In genomic region chr4:106559343-106560212, GRCm38 (mm10) we compare ENCODE assay signal across 8 mouse cellular contexts. TPM values are rescaled to one million over a fixed set of nuclear protein-coding genes. Genes with fewer than 3 reads are reported as not detected.
DNase-seq lines count a peak whose midpoint lies in the region; ATAC-seq and TF ChIP-seq lines count a peak whose summit lies in the region.

No protein-coding gene starts in this region.

- H3K9me3 ChIP-seq in heart, embryonic 16.5 days (replicated peaks; ENCODE audit: control insufficient read depth, low read length), result no peaks in the 10 kb centered on the region
- no peaks in the 10 kb centered on the region for H3K9me3 ChIP-seq in forebrain, embryonic 10.5 days
- H3K9me3 ChIP-seq in limb, embryonic 11.5 days (ENCODE audit: control insufficient read depth, low read length), result no peaks in the 10 kb centered on the region

- peak overlapping the region; percentile 93 for H3K4me2 ChIP-seq in heart, embryonic 16.5 days (ENCODE audit: low read depth, low read length)
- H3K4me2 ChIP-seq in limb, embryonic 11.5 days (ENCODE audit: low read depth, severe bottlenecking), result peak overlapping the region; percentile 82; the same call in 1 of the 2 replicates

- ATAC-seq in heart, embryonic 16.5 days (replicated peaks; ENCODE audit: extremely low read depth, insufficient read depth, low FRiP score), result no peak
- ATAC-seq in limb, embryonic 11.5 days (ENCODE audit: insufficient number of reproducible peaks, low FRiP score, low TSS enrichment, low read depth), result no peak

- H3K36me3 ChIP-seq in heart, embryonic 16.5 days (ENCODE audit: control insufficient read depth, insufficient read depth), result 0 out of 2 replicates have a peak, but pooled peaks cover 2% of the 10 kb centered on the region
- peaks cover 26% of the 10 kb centered on the region for H3K36me3 ChIP-seq in forebrain, embryonic 10.5 days (replicated peaks)
- H3K36me3 ChIP-seq in limb, embryonic 11.5 days (ENCODE audit: control insufficient read depth, insufficient read depth, low read length), result peaks cover 9% of the 10 kb centered on the region
- H3K36me3 ChIP-seq in thymus, adult 2 months (ENCODE audit: control insufficient read depth, insufficient read depth, low read length), result no peaks in the 10 kb centered on the region; the same call in 1 of the 2 replicates

- peak overlapping the region; percentile 68 for H3K9ac ChIP-seq in heart, embryonic 16.5 days (ENCODE audit: low read length)
- no peak overlapping the region for H3K9ac ChIP-seq in limb, embryonic 11.5 days (ENCODE audit: low read length)

- H3K27me3 ChIP-seq in heart, embryonic 16.5 days (ENCODE audit: control insufficient read depth, insufficient read depth, low read length), result no peaks in the 10 kb centered on the region
- H3K27me3 ChIP-seq in forebrain, embryonic 10.5 days (ENCODE audit: poor library complexity, severe bottlenecking), result no peaks in the 10 kb centered on the region; the same call in 1 of the 2 replicates
- H3K27me3 ChIP-seq in limb, embryonic 11.5 days (ENCODE audit: control insufficient read depth, insufficient read depth, low read length), result no peaks in the 10 kb centered on the region
- no peaks in the 10 kb centered on the region for H3K27me3 ChIP-seq in thymus, adult 2 months (ENCODE audit: control insufficient read depth, insufficient read depth, low read length)

- H3K4me1 ChIP-seq in heart, embryonic 16.5 days (ENCODE audit: control insufficient read depth, insufficient read depth, low read length), result peaks cover 20% of the 10 kb centered on the region
- H3K4me1 ChIP-seq in forebrain, embryonic 10.5 days, result peaks cover 45% of the 10 kb centered on the region
- peaks cover 19% of the 10 kb centered on the region for H3K4me1 ChIP-seq in limb, embryonic 11.5 days (ENCODE audit: control insufficient read depth, insufficient read depth, low read length)
- H3K4me1 ChIP-seq in thymus, adult 2 months (replicated peaks; ENCODE audit: control insufficient read depth, insufficient read depth, low read length), result peaks cover 26% of the 10 kb centered on the region

- H3K4me3 ChIP-seq in heart, embryonic 16.5 days (ENCODE audit: low read length), result peak overlapping the region; percentile 82
- H3K4me3 ChIP-seq in forebrain, embryonic 10.5 days, result peak overlapping the region; percentile 97
- no peak overlapping the region; the same call in 1 of the 2 replicates for H3K4me3 ChIP-seq in limb, embryonic 11.5 days (ENCODE audit: low read depth, low read length)
- no peak overlapping the region for H3K4me3 ChIP-seq in thymus, adult 2 months (ENCODE audit: control insufficient read depth, insufficient read depth, low read length)

- no peak for TF ChIP-seq CTCF in thymus, adult 2 months (IDR thresholded peaks at IDR 0.05; ENCODE audit: borderline replicate concordance, control insufficient read depth, extremely low read depth, insufficient read depth, low read length, poor library complexity)

- WGBS in heart, embryonic 16.5 days, result 35% methylated on average over 13 of the region's 13 CpGs
- WGBS in forebrain, embryonic 10.5 days, result 32% methylated on average over 13 of the region's 13 CpGs
- 35% methylated on average over 13 of the region's 13 CpGs for WGBS in limb, embryonic 11.5 days
- 54% methylated on average over 13 of the region's 13 CpGs for WGBS in thymus, adult 2 months

- DNase-seq in heart, adult 11 months, result no peak
- DNase-seq in forebrain, embryonic 10.5 days (ENCODE audit: extremely low spot score, low spot score), result no peak
- DNase-seq in limb, embryonic 11.5 days (ENCODE audit: low spot score), result no peak
- peak; percentile 18 for DNase-seq in naive thymus-derived CD4-positive, alpha-beta T cell, adult 2 months (ENCODE audit: low read depth)
- no peak for DNase-seq in adrenal gland, postnatal 10 days
- DNase-seq in thymus, adult 2 months, result no peak
- no peak for DNase-seq in retina, embryonic 14.5 days (ENCODE audit: low spot score)

- no peak for TF ChIP-seq POLR2A in thymus, adult 2 months (IDR thresholded peaks at IDR 0.05; ENCODE audit: control insufficient read depth, extremely low read depth, insufficient read depth, low read length, poor library complexity)

- H3K27ac ChIP-seq in heart, embryonic 16.5 days (ENCODE audit: low read length), result no peak overlapping the region; the same call in 1 of the 2 replicates
- peak overlapping the region; percentile 97 for H3K27ac ChIP-seq in forebrain, embryonic 10.5 days
- H3K27ac ChIP-seq in limb, embryonic 11.5 days (replicated peaks; ENCODE audit: low read depth, low read length), result no peak overlapping the region; the same call in 1 of the 2 replicates
- H3K27ac ChIP-seq in thymus, adult 2 months (ENCODE audit: control insufficient read depth, insufficient read depth, low read length), result no peak overlapping the region

RNA-seq across cellular contexts. Expression of gene Dhcr24, which starts 1.3 kb away (rescaled TPM):
- 1.7 and 1.9 TPM in 2 replicates for polyA plus RNA-seq in heart, embryonic 16.5 days (2015; fragmentation: Nextera tagmentation; extraction: Ambion mirVana)
- 10.5 and 11.7 TPM in 2 replicates for polyA plus RNA-seq in forebrain, embryonic 10.5 days (2016; fragmentation: Nextera tagmentation; extraction: Ambion mirVana)
- polyA plus RNA-seq in limb, embryonic 11.5 days (2014; fragmentation: Nextera tagmentation; extraction: Ambion mirVana), result 23.6 and 25.9 TPM in 2 replicates
- total RNA-seq in adrenal gland, postnatal 10 days (2021), result 10 to 100 TPM; 54.2 to 88.2 TPM
- polyA plus RNA-seq in thymus, adult 2 months (2012; rRNA removed), result 80.0 and 106 TPM in 2 replicates

RNA-seq across cellular contexts. Expression of gene Lexm, which starts 57.5 kb away (rescaled TPM):
- polyA plus RNA-seq in heart, embryonic 16.5 days (2015; fragmentation: Nextera tagmentation; extraction: Ambion mirVana), result not detected in 2 replicates
- 0.36 TPM in 1 of 2 replicates, not detected in the other for polyA plus RNA-seq in forebrain, embryonic 10.5 days (2016; fragmentation: Nextera tagmentation; extraction: Ambion mirVana)
- polyA plus RNA-seq in limb, embryonic 11.5 days (2014; fragmentation: Nextera tagmentation; extraction: Ambion mirVana), result 0.33 TPM in 1 of 2 replicates, not detected in the other
- total RNA-seq in adrenal gland, postnatal 10 days (2021), result not detected
- polyA plus RNA-seq in thymus, adult 2 months (2012; rRNA removed), result not detected in 2 replicates

Comparison
In these comparisons a context has a peak if more than half of its experiments do, and no peak if none do; other contexts are left out.
1. H3K4me3 ChIP-seq: peak in heart, embryonic 16.5 days (single experiment) and forebrain, embryonic 10.5 days (single experiment); none in limb, embryonic 11.5 days (single experiment) and thymus, adult 2 months (single experiment).